Mouse (Mus musculus): ENCODE data around the gene Scamp4. TPM values are rescaled to one million over a fixed set of nuclear protein-coding genes. Genes with fewer than 3 reads are reported as not detected.

Scamp4 gene
- total and polyA plus RNA-seq, 3 experiments: 18.5 to 89.9 (median 33.2) TPM

DNA sequence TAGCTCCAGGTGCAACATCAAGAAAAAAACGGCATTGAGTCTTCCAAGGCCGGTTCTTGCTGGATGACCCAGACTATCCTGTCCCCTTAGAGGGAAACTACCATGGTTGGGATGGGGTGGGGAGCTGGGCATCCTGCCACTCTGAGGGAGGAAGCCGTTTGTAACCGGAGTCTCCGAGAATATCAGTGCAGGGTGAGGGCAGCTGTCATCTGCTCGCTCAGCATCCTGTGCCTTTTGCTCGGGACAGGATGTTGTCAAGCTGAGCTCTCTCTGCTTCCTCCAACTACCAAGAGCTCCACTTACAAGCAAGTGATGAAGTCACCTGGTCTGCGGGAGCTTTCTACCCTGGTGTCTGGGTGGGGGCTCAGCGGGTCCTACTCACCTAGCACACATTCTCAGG lies 15.5 kb downstream of the Scamp4 start:
- Histone ChIP-seq H3K27me3 (replicated peaks) (no peaks in the 10 kb centered on the region), H3K79me2 (replicated peaks; ENCODE audit: control insufficient read depth, extremely low read depth, insufficient read depth, poor library complexity, severe bottlenecking) (peaks cover 5% of the 10 kb centered on the region; the same call in 1 of the 2 replicates), H3K9me3 (replicated peaks; ENCODE audit: low read length) (no peaks in the 10 kb centered on the region), H3K4me1 (ENCODE audit: control insufficient read depth in 1 of 2, insufficient read depth in 2 of 2) (peaks cover 4 to 25% of the 10 kb centered on the region in 2 experiments; a peak in 3 of 4 replicates), H3K4me2 (ENCODE audit: insufficient read depth, low read depth, poor library complexity, severe bottlenecking) (no peak overlapping the region), H3K9ac (ENCODE audit: insufficient read depth, low read depth) (no peak overlapping the region), H3K27ac (ENCODE audit: insufficient read depth, low read depth) (no peak overlapping the region), H3K4me3 (replicated peaks in 1 of 3; ENCODE audit: low read depth in 2 of 3, low read length in 2 of 3, poor library complexity in 1 of 3) (no peak overlapping the region), H3K36me3 (replicated peaks in 1 of 2; ENCODE audit: control insufficient read depth in 1 of 2, insufficient read depth in 1 of 2, low read length in 1 of 2) (peaks cover 33 to 38% of the 10 kb centered on the region in 2 experiments)
- TF ChIP-seq POLR2A (IDR thresholded peaks at IDR 0.05; ENCODE audit: low read depth, low read length) (no peak), MYC (IDR thresholded peaks at IDR 0.05; ENCODE audit: low read depth, low read length) (no peak), SMC3 (IDR thresholded peaks at IDR 0.05; ENCODE audit: low read depth, low read length) (no peak), ETS1 (conservative IDR thresholded peaks at IDR 0.05; ENCODE audit: low read depth, low read length) (no peak), BHLHE40 (IDR thresholded peaks at IDR 0.05; ENCODE audit: low read depth, low read length) (no peak), RAD21 (IDR thresholded peaks at IDR 0.05; ENCODE audit: low read depth, low read length) (no peak)
- DNase-seq (ENCODE audit: extremely low read depth): no peak
- dilution Hi-C loops (cut with MboI; ENCODE audit: extremely low pct_ligation_motif_present, extremely low pct_unique_long_range_greater_than_20kb, low sequenced_read_pairs) (no loop called here), in situ Hi-C loops (cut with MboI; ENCODE audit: low pct_ligation_motif_present, low pct_unique_long_range_greater_than_20kb, low sequenced_read_pairs) (no loop called here)

- peaks cover 13 to 21% of the 10 kb centered on the region in 2 experiments for H3K4me1 ChIP-seq (ENCODE audit: control insufficient read depth in 1 of 2, insufficient read depth in 2 of 2)
Observed at GRCm38 (mm10) chr10:80619465-80620244, 17.0 kb downstream of the Scamp4 start.

GRCm38 (mm10) chr10:80620365-80620764 lies 17.7 kb downstream of the Scamp4 start:
- Histone ChIP-seq H3K27ac (ENCODE audit: insufficient read depth, low read depth) (no peak overlapping the region), H3K79me2 (replicated peaks; ENCODE audit: control insufficient read depth, extremely low read depth, insufficient read depth, poor library complexity, severe bottlenecking) (peaks cover 18% of the 10 kb centered on the region), H3K9ac (ENCODE audit: insufficient read depth, low read depth) (no peak overlapping the region), H3K4me2 (ENCODE audit: insufficient read depth, low read depth, poor library complexity, severe bottlenecking) (no peak overlapping the region), H3K9me3 (replicated peaks; ENCODE audit: low read length) (no peaks in the 10 kb centered on the region), H3K4me3 (replicated peaks in 1 of 3; ENCODE audit: low read depth in 2 of 3, low read length in 2 of 3, poor library complexity in 1 of 3) (no peak overlapping the region), H3K36me3 (replicated peaks in 1 of 2; ENCODE audit: control insufficient read depth in 1 of 2, insufficient read depth in 1 of 2, low read length in 1 of 2) (peaks cover 13 to 30% of the 10 kb centered on the region in 2 experiments), H3K4me1 (ENCODE audit: control insufficient read depth in 1 of 2, insufficient read depth in 2 of 2) (peaks cover 18 to 29% of the 10 kb centered on the region in 2 experiments), H3K27me3 (replicated peaks) (no peaks in the 10 kb centered on the region)
- in situ Hi-C loops (cut with MboI; ENCODE audit: low pct_ligation_motif_present, low pct_unique_long_range_greater_than_20kb, low sequenced_read_pairs) (no loop called here), dilution Hi-C loops (cut with MboI; ENCODE audit: extremely low pct_ligation_motif_present, extremely low pct_unique_long_range_greater_than_20kb, low sequenced_read_pairs) (no loop called here)
- DNase-seq (ENCODE audit: extremely low read depth): no peak
- TF ChIP-seq CHD1 (IDR thresholded peaks at IDR 0.05; ENCODE audit: low read depth, low read length): no peak
- no peak for TF ChIP-seq RAD21 (IDR thresholded peaks at IDR 0.05; ENCODE audit: low read depth, low read length)
- TF ChIP-seq UBTF (IDR thresholded peaks at IDR 0.05; ENCODE audit: low read depth, low read length): no peak
- no peak for TF ChIP-seq JUND (conservative IDR thresholded peaks at IDR 0.05; ENCODE audit: low read depth, low read length)

More at GRCm38 (mm10) chr10:80619465-80620244, 17.0 kb downstream of the Scamp4 start:
- peaks cover 19 to 30% of the 10 kb centered on the region in 2 experiments for H3K36me3 ChIP-seq (replicated peaks in 1 of 2; ENCODE audit: control insufficient read depth in 1 of 2, insufficient read depth in 1 of 2, low read length in 1 of 2)
- TF ChIP-seq GABPA (IDR thresholded peaks at IDR 0.05; ENCODE audit: insufficient replicate concordance, low read depth, low read length) (no peak), MAZ (IDR thresholded peaks at IDR 0.05; ENCODE audit: low read depth, low read length) (no peak), ZNF384 (IDR thresholded peaks at IDR 0.05; ENCODE audit: low read depth, low read length) (no peak), POLR2A (IDR thresholded peaks at IDR 0.05; ENCODE audit: low read depth, low read length) (no peak), BHLHE40 (IDR thresholded peaks at IDR 0.05; ENCODE audit: low read depth, low read length) (no peak)
- dilution Hi-C loops (cut with MboI; ENCODE audit: extremely low pct_ligation_motif_present, extremely low pct_unique_long_range_greater_than_20kb, low sequenced_read_pairs) (no loop called here), in situ Hi-C loops (cut with MboI; ENCODE audit: low pct_ligation_motif_present, low pct_unique_long_range_greater_than_20kb, low sequenced_read_pairs) (no loop called here)
- DNase-seq (ENCODE audit: extremely low read depth): no peak
- H3K4me3 ChIP-seq (replicated peaks in 1 of 3; ENCODE audit: low read depth in 2 of 3, low read length in 2 of 3, poor library complexity in 1 of 3): no peak overlapping the region
- H3K79me2 ChIP-seq (replicated peaks; ENCODE audit: control insufficient read depth, extremely low read depth, insufficient read depth, poor library complexity, severe bottlenecking): peaks cover 14% of the 10 kb centered on the region
- no peaks in the 10 kb centered on the region for H3K27me3 ChIP-seq (replicated peaks)
- no peak overlapping the region for H3K4me2 ChIP-seq (ENCODE audit: insufficient read depth, low read depth, poor library complexity, severe bottlenecking)
- no peak overlapping the region for H3K9ac ChIP-seq (ENCODE audit: insufficient read depth, low read depth)
- H3K9me3 ChIP-seq (replicated peaks; ENCODE audit: low read length): no peaks in the 10 kb centered on the region
- H3K27ac ChIP-seq (ENCODE audit: insufficient read depth, low read depth): no peak overlapping the region
